Mouse (Mus musculus) layer of hippocampus, adult 18-20 months (tissue): ENCODE data around the gene Atoh7. TPM values are rescaled to one million over a fixed set of nuclear protein-coding genes. Genes with fewer than 3 reads are reported as not detected.

ENCODE experiments used
- total RNA-seq, 2 experiments: library from RNA; stranded (reverse); gene quantifications; 2 replicates each; pipeline ENCODE4 v1.2.3; 2021

Atoh7 gene
- total RNA-seq, 2 experiments from 2014 or later: 0.79 to 2.4 TPM

Other genes with a start within 250 kb of the Atoh7 start
- 10 to 100 TPM in 1 of 2 experiments, 1 to 10 TPM in 1; 9.6 to 12.6 TPM for gene Tet1, start 190.7 kb upstream of the Atoh7 start, total RNA-seq
- 10 to 100 TPM; 36.9 to 38.3 TPM for gene Slc25a16, start 179.0 kb upstream of the Atoh7 start, total RNA-seq
- gene Dna2, start 152.6 kb upstream of the Atoh7 start, total RNA-seq: 1 to 10 TPM; 1.1 to 1.2 TPM
- 10 to 100 TPM; 73.4 to 76.1 TPM for gene Rufy2, start 119.4 kb upstream of the Atoh7 start, total RNA-seq
- 10 to 100 TPM; 51.5 to 55.5 TPM for gene Hnrnph3, start 75.4 kb upstream of the Atoh7 start, total RNA-seq
- 1 to 10 TPM; 1.7 to 1.9 TPM for gene Pbld2, start 75.3 kb upstream of the Atoh7 start, total RNA-seq
- gene Pbld1, start 39.5 kb upstream of the Atoh7 start, total RNA-seq: under 1 TPM; 0.35 to 0.43 TPM
- 1 to 10 TPM; 1.7 to 2.4 TPM for gene Mypn, start 104.3 kb downstream of the Atoh7 start, total RNA-seq
- gene Herc4, start 144.2 kb downstream of the Atoh7 start, total RNA-seq: 10 to 100 TPM; 31.7 to 36.1 TPM